Mouse (Mus musculus) bone marrow macrophage, adult 2 months (primary cell): ENCODE measurements around the gene Sel1l2.

Experiments used
- CTCF ChIP-seq: IDR thresholded peaks from 2 replicates; pipeline ENCODE4 v1.5.1; 2012; ENCODE audit warnings: low read depth, mild to moderate bottlenecking, low read length, moderate library complexity
- POLR2A ChIP-seq: IDR thresholded peaks from 2 replicates; pipeline ENCODE4 v1.6.1; 2012; ENCODE audit warnings: mild to moderate bottlenecking, low read depth, low read length, borderline replicate concordance

DNA sequence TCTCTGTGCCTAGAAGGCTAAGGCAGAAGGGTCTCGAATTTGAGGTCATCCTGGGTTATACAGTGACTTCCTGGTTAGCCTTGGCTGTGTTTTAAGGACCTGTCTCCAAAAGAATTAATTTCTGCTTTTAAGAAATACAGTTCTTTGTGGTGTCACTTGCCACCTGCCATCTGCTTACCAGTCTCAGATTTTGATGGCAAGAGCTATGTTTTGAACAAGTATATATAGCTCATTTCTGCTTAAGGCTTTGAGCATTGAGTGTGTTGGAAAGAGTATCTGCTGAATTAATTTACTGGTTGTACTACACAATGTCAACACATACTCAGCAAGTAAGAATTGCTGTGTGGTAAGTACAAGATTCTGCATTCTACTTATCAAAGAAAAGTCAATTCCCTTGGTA, 159.2 kb downstream of the Sel1l2 start:
- TF ChIP-seq CTCF (no peak), POLR2A (no peak)
